Mouse (Mus musculus): ENCODE measurements at regions not wholly inside any gene's neighbourhood (a gene's known extent, or its start where the extent isn't known, plus 50 kb on each side); places are given as distances from the start of the nearest gene placed in this dataset.

DNA sequence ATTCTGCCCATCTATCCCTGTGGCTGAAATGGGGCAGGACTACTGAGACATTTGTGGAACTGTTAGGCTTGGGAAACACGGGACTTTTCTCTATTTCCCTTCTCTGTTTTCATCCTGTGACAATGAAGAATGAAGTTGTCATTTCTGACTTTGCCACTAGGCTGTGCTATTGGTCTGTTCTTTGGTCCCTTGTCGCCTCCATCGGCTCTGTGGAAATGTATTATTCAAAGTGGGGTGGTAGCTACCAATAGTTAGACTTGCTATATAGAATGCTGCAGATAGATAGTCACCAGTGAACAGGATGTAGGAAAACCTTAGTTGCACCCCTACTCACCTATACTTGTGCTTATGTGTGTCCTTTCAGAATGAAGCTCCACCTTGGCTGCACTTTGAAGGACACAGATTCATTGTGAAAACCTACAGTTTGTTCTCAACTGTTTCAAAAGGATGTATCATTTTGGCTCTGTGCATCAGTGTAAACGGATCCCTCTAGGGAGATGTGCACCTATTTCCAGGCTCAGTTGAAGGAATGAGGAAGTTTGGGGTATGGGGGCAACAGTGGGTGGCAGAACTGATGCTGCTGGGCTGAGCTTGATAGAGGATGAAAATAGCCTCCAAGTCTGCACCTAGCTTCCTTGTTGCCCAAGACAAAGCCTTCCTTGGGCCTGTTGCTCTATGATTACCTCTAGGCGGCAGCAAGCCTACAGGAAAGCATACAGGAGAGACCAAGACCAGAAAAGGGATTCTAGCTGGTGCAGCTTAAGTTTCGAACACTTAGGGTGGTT lies 1927.9 kb upstream of the Lrrc6 start:
- Histone ChIP-seq H3K36me3 (ENCODE audit: control insufficient read depth, insufficient read depth, low read length, poor library complexity, severe bottlenecking) (no peaks in the 10 kb centered on the region), H3K9ac (ENCODE audit: insufficient read depth, low read depth, low read length, poor library complexity, severe bottlenecking) (no peak overlapping the region), H3K9me3 (ENCODE audit: control insufficient read depth, insufficient read depth, low read depth, low read length) (no peaks in the 10 kb centered on the region), H3K4me3 (ENCODE audit: insufficient read depth in 1 of 2, low read depth in 1 of 2, low read length in 2 of 2, poor library complexity in 1 of 2, severe bottlenecking in 1 of 2) (no peak overlapping the region), H3K4me1 (ENCODE audit: control insufficient read depth in 2 of 2, insufficient read depth in 2 of 2, low read length in 2 of 2, poor library complexity in 1 of 2) (no peaks in the 10 kb centered on the region), H3K27ac (ENCODE audit: insufficient read depth, low read depth, low read length, poor library complexity, severe bottlenecking) (no peak overlapping the region)
- peak; percentile 27 for DNase-seq (ENCODE audit: low read depth, low spot score)
- in situ Hi-C loops (cut with MboI; ENCODE audit: low sequenced_read_pairs in 2 of 2, unreplicated experiment in 2 of 2) = no loop called here
- no peak for TF ChIP-seq HCFC1 (IDR thresholded peaks at IDR 0.05; ENCODE audit: borderline replicate concordance, insufficient read depth, low read length)
- TF ChIP-seq CHD2 (IDR thresholded peaks at IDR 0.05; ENCODE audit: low read depth, low read length) = no peak
- TF ChIP-seq ZC3H11A (IDR thresholded peaks at IDR 0.05; ENCODE audit: borderline replicate concordance, low read depth, low read length) = peak; percentile 84; the same call in 1 of the 2 replicates

DNA sequence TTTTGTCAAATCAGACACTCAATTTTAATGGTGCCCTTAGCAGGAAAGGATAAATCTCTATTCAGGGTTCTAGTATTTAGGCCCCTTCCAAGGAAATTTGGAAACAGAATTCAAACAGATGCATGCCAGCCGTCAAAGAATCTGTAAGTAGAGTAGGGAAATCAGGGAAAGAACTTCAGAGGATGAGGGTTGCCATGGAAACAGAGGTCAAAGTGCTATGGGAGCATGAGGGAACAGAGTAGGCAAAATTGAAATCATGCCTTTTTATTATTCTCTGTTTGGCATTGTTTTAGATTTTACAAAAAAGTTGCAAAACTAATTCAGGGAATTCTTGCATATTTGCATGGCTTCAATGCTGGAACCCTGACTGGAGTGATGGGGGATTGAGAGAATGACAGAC lies 1916.4 kb upstream of the Lrrc6 start:
- TF ChIP-seq MAFK (IDR thresholded peaks at IDR 0.05; ENCODE audit: insufficient read depth, low read depth, low read length) (no peak), HCFC1 (IDR thresholded peaks at IDR 0.05; ENCODE audit: borderline replicate concordance, insufficient read depth, low read length) (no peak), CHD2 (IDR thresholded peaks at IDR 0.05; ENCODE audit: low read depth, low read length) (no peak)
- no peak for DNase-seq (ENCODE audit: low read depth, low spot score)

DNA sequence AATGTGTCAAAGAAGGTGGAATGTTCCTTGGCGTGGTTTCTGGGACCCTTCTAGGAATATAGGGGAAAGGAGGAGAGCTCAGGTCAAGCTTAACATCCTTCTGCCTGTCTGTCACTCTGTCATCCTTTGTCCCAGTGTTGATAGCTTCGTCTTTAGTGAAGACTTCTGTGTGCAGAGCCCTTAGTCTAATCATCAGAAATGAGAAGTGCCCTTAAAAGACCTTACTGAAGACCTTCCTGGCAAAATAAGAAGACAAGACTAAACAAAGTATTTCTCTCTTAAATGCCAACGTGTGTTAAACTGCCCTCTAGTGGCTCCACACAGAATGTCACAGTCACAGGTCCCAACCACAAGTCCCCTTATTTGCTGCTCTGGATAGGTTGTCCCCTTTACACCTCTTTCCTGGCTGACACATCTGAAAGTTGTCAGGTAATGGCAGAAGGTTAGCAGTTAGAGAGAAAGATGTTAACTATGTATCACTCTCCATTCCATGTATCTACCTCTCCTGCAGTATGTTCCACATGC lies 1914.8 kb upstream of the Lrrc6 start:
- no peaks in the 10 kb centered on the region for H3K4me1 ChIP-seq (ENCODE audit: control insufficient read depth in 2 of 2, insufficient read depth in 2 of 2, low read length in 2 of 2, poor library complexity in 1 of 2)
- in situ Hi-C loops (cut with MboI; ENCODE audit: low sequenced_read_pairs in 2 of 2, unreplicated experiment in 2 of 2) = no loop called here

More for the DNA sequence above, 1916.4 kb upstream of the Lrrc6 start:
- Histone ChIP-seq H3K9me3 (ENCODE audit: control insufficient read depth, insufficient read depth, low read depth, low read length) (no peaks in the 10 kb centered on the region), H3K9ac (ENCODE audit: insufficient read depth, low read depth, low read length, poor library complexity, severe bottlenecking) (no peak overlapping the region), H3K4me1 (ENCODE audit: control insufficient read depth in 2 of 2, insufficient read depth in 2 of 2, low read length in 2 of 2, poor library complexity in 1 of 2) (no peaks in the 10 kb centered on the region), H3K27ac (ENCODE audit: insufficient read depth, low read depth, low read length, poor library complexity, severe bottlenecking) (no peak overlapping the region), H3K36me3 (ENCODE audit: control insufficient read depth, insufficient read depth, low read length, poor library complexity, severe bottlenecking) (no peaks in the 10 kb centered on the region), H3K4me3 (ENCODE audit: insufficient read depth in 1 of 2, low read depth in 1 of 2, low read length in 2 of 2, poor library complexity in 1 of 2, severe bottlenecking in 1 of 2) (no peak overlapping the region)
- in situ Hi-C loops (cut with MboI; ENCODE audit: low sequenced_read_pairs in 2 of 2, unreplicated experiment in 2 of 2) = no loop called here

DNA sequence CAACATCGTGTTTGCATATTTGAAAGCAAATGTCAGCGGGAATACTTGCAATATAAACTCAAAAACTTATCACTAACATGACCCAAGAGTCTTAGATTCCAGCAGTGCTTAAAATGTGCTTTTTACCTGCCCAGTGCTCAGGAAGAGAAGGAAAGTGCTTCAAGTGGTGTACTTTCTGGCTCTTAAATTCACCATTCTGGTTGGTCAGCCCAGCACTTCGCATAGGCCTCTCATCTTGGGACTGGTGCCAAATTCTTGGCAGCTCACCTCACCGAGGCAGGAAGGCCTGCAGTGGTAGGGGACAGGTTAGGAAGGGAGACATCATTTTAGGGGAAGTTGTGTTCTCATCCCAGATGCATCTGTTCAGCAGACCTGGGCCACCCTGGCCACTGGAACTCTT lies 1913.3 kb upstream of the Lrrc6 start:
- no peak overlapping the region for H3K27ac ChIP-seq (ENCODE audit: insufficient read depth, low read depth, low read length, poor library complexity, severe bottlenecking)
- H3K4me1 ChIP-seq (ENCODE audit: control insufficient read depth in 2 of 2, insufficient read depth in 2 of 2, low read length in 2 of 2, poor library complexity in 1 of 2) = no peaks in the 10 kb centered on the region
- TF ChIP-seq MAFK (IDR thresholded peaks at IDR 0.05; ENCODE audit: insufficient read depth, low read depth, low read length) (no peak), CHD2 (IDR thresholded peaks at IDR 0.05; ENCODE audit: low read depth, low read length) (no peak), ZC3H11A (IDR thresholded peaks at IDR 0.05; ENCODE audit: borderline replicate concordance, low read depth, low read length) (no peak), ZNF384 (IDR thresholded peaks at IDR 0.05; ENCODE audit: low read depth, low read length) (no peak), HCFC1 (IDR thresholded peaks at IDR 0.05; ENCODE audit: borderline replicate concordance, insufficient read depth, low read length) (no peak)
- no peak overlapping the region for H3K9ac ChIP-seq (ENCODE audit: insufficient read depth, low read depth, low read length, poor library complexity, severe bottlenecking)
- H3K4me3 ChIP-seq (ENCODE audit: insufficient read depth in 1 of 2, low read depth in 1 of 2, low read length in 2 of 2, poor library complexity in 1 of 2, severe bottlenecking in 1 of 2) = no peak overlapping the region
- in situ Hi-C loops (cut with MboI; ENCODE audit: low sequenced_read_pairs in 2 of 2, unreplicated experiment in 2 of 2) = no loop called here
- no peaks in the 10 kb centered on the region for H3K9me3 ChIP-seq (ENCODE audit: control insufficient read depth, insufficient read depth, low read depth, low read length)
- H3K36me3 ChIP-seq (ENCODE audit: control insufficient read depth, insufficient read depth, low read length, poor library complexity, severe bottlenecking) = no peaks in the 10 kb centered on the region
- no peak for DNase-seq (ENCODE audit: low read depth, low spot score)

More for the DNA sequence above, 1914.8 kb upstream of the Lrrc6 start:
- Histone ChIP-seq H3K4me3 (ENCODE audit: insufficient read depth in 1 of 2, low read depth in 1 of 2, low read length in 2 of 2, poor library complexity in 1 of 2, severe bottlenecking in 1 of 2) (no peak overlapping the region), H3K9me3 (ENCODE audit: control insufficient read depth, insufficient read depth, low read depth, low read length) (no peaks in the 10 kb centered on the region), H3K9ac (ENCODE audit: insufficient read depth, low read depth, low read length, poor library complexity, severe bottlenecking) (no peak overlapping the region), H3K36me3 (ENCODE audit: control insufficient read depth, insufficient read depth, low read length, poor library complexity, severe bottlenecking) (no peaks in the 10 kb centered on the region), H3K27ac (ENCODE audit: insufficient read depth, low read depth, low read length, poor library complexity, severe bottlenecking) (no peak overlapping the region)
- TF ChIP-seq CHD2 (IDR thresholded peaks at IDR 0.05; ENCODE audit: low read depth, low read length) (no peak), ZC3H11A (IDR thresholded peaks at IDR 0.05; ENCODE audit: borderline replicate concordance, low read depth, low read length) (0 out of 2 replicates have a peak, but pooled peaks have one; percentile 20), ZNF384 (IDR thresholded peaks at IDR 0.05; ENCODE audit: low read depth, low read length) (no peak)
- peak; percentile 34 for DNase-seq (ENCODE audit: low read depth, low spot score)

- no peak for DNase-seq (ENCODE audit: low read depth, low spot score)
- Histone ChIP-seq H3K9me3 (ENCODE audit: control insufficient read depth, insufficient read depth, low read depth, low read length) (no peaks in the 10 kb centered on the region), H3K4me3 (ENCODE audit: insufficient read depth in 1 of 2, low read depth in 1 of 2, low read length in 2 of 2, poor library complexity in 1 of 2, severe bottlenecking in 1 of 2) (no peak overlapping the region), H3K27ac (ENCODE audit: insufficient read depth, low read depth, low read length, poor library complexity, severe bottlenecking) (no peak overlapping the region), H3K36me3 (ENCODE audit: control insufficient read depth, insufficient read depth, low read length, poor library complexity, severe bottlenecking) (no peaks in the 10 kb centered on the region), H3K9ac (ENCODE audit: insufficient read depth, low read depth, low read length, poor library complexity, severe bottlenecking) (no peak overlapping the region), H3K4me1 (ENCODE audit: control insufficient read depth in 2 of 2, insufficient read depth in 2 of 2, low read length in 2 of 2, poor library complexity in 1 of 2) (no peaks in the 10 kb centered on the region)
- in situ Hi-C loops (cut with MboI; ENCODE audit: low sequenced_read_pairs in 2 of 2, unreplicated experiment in 2 of 2) = no loop called here
- TF ChIP-seq CHD2 (IDR thresholded peaks at IDR 0.05; ENCODE audit: low read depth, low read length) = no peak
- TF ChIP-seq ZNF384 (IDR thresholded peaks at IDR 0.05; ENCODE audit: low read depth, low read length) = no peak
- TF ChIP-seq ZC3H11A (IDR thresholded peaks at IDR 0.05; ENCODE audit: borderline replicate concordance, low read depth, low read length) = no peak
- TF ChIP-seq MAFK (IDR thresholded peaks at IDR 0.05; ENCODE audit: insufficient read depth, low read depth, low read length) = no peak
- TF ChIP-seq HCFC1 (IDR thresholded peaks at IDR 0.05; ENCODE audit: borderline replicate concordance, insufficient read depth, low read length) = no peak
Observed at GRCm38 (mm10) chr15:68412697-68413096, 1912.0 kb upstream of the Lrrc6 start.
